Mouse (Mus musculus) embryonic stem cell, embryonic (primary cell): ENCODE measurements at regions not wholly inside any gene's neighbourhood (a gene's known extent, or its start where the extent isn't known, plus 50 kb on each side); places are given as distances from the start of the nearest gene placed in this dataset.

Source experiments
- CTCF ChIA-PET, 4 experiments: fragments of 300-600 bp in 2 of 4; fragments of 350-600 bp in 2 of 4; sonication (Branson Sonifier 250); formaldehyde crosslinking; loops; one replicate each; lab custom pipeline; 2022; ENCODE audit warnings: inconsistent platforms in 2 of 4; lab: Charles Lee
- POLR2A ChIA-PET, 4 experiments: fragments of 300-600 bp in 2 of 4; fragments of 350-600 bp in 2 of 4; sonication (Branson Sonifier 250); formaldehyde crosslinking; loops; one replicate each; lab custom pipeline; 2022; ENCODE audit warnings: antibody characterized with exemption in 4 of 4, inconsistent platforms in 1 of 4; lab: Charles Lee

- POLR2A ChIA-PET, result interaction anchor here in 2 of 4 experiments (1.1 to 1.5 kb wide), 2 partner anchors 15 kb away, joined by 3 read pairs; no protein-coding TSS in a partner anchor
Measured at GRCm38 (mm10) chr3:8751356-8751755, 858.5 kb downstream of the Zfp704 start.

DNA sequence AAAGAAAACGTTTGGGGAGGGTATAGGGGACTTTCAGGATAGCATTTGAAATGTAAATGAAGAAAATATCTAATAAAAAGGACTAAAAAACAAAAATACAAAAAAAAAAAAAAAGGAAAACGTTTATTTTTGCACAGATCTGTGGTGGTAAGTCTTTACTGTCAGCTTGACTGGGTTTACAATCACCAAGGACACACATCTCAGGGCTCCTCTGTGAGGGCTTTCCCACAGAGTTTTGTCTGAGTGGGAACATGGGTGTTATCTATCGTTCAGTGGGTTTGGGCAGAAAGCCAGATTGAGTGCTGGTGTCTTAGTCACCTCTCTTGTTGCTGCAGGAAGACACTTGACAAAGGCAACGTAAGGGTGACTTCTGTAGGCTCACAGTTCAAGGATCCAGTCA is 859.0 kb downstream of the Zfp704 start:
- CTCF ChIA-PET, result interaction anchor here in 1 of 4 experiments (0.6 kb wide), 1 partner anchor 11 kb away, joined by 4 read pairs; no protein-coding TSS in a partner anchor

More at GRCm38 (mm10) chr3:8751356-8751755, 858.5 kb downstream of the Zfp704 start:
- CTCF ChIA-PET, result interaction anchor here in 2 of 4 experiments (0.6 kb wide), 2 partner anchors 10 to 34 kb away, joined by 4 to 6 read pairs; no protein-coding TSS in a partner anchor

GRCm38 (mm10) chr3:8750162-8750561 is 859.7 kb downstream of the Zfp704 start:
- POLR2A ChIA-PET, result interaction anchor here in 1 of 4 experiments (0.6 kb wide), 1 partner anchor 67 kb away, joined by 8 read pairs; no protein-coding TSS in a partner anchor

More for the DNA sequence above, 859.0 kb downstream of the Zfp704 start:
- POLR2A ChIA-PET, result interaction anchor here in 2 of 4 experiments (1.1 to 1.5 kb wide), 2 partner anchors 15 kb away, joined by 3 read pairs; no protein-coding TSS in a partner anchor

DNA sequence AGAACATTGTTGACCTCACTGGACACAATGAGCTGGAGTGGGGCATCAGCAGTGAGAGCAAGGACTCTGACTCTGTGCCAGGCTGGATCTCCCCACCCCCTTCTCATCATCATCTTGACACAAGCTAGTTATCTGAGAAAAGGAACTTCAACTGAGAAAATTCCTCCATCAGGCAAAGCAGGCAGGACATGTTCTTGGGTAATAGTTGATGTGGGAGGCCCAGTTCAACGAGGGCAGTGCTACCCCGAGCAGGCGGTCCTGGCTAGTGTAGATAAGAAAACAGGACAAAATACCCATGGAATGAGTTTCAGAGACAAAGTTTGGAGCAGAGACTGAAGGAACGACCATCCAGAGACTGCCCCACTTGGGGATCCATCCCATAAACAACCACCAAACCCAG is 862.7 kb downstream of the Zfp704 start:
- POLR2A ChIA-PET, result interaction anchor here in 1 of 4 experiments (0.9 kb wide), 1 partner anchor 14 kb away, joined by 4 read pairs; no protein-coding TSS in a partner anchor
- CTCF ChIA-PET, result no interaction called here

More at GRCm38 (mm10) chr3:8750162-8750561, 859.7 kb downstream of the Zfp704 start:
- CTCF ChIA-PET, result interaction anchor here in 1 of 4 experiments (0.5 kb wide), 1 partner anchor 1044 kb away, joined by 4 read pairs; no protein-coding TSS in a partner anchor

GRCm38 (mm10) chr3:8746677-8747076 is 863.2 kb downstream of the Zfp704 start:
- CTCF ChIA-PET, result no interaction called here
- POLR2A ChIA-PET, result interaction anchor here in 1 of 4 experiments (0.9 kb wide), 1 partner anchor 15 kb away, joined by 4 read pairs; no protein-coding TSS in a partner anchor

DNA sequence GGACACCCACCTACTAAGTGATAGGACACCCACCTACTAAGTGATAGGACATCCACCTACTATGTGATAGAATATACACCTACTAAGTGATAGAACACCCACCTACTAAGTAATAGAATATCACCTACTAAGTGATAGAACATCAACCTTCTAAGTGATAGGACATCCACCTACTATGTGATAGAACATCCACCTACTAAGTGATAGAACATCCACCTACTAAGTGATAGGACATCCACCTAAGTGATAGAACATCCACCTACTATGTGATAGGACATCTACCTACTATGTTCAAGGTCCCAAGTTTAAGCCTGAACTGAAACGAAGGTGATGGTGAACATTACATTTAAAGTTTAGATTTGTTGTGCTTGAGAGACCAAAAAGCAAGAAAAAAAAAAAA is 863.8 kb downstream of the Zfp704 start:
- CTCF ChIA-PET, result no interaction called here
- POLR2A ChIA-PET, result interaction anchor here in 1 of 4 experiments (0.6 kb wide), 1 partner anchor 260 kb away, joined by 5 read pairs; no protein-coding TSS in a partner anchor

GRCm38 (mm10) chr3:8744857-8745256 is 865.0 kb downstream of the Zfp704 start:
- CTCF ChIA-PET, result interaction anchor here in 1 of 4 experiments (0.7 kb wide), 1 partner anchor 1092 kb away, joined by 3 read pairs; no protein-coding TSS in a partner anchor
- POLR2A ChIA-PET, result interaction anchor here in 1 of 4 experiments (1.4 kb wide), 1 partner anchor 28 kb away, joined by 3 read pairs; no protein-coding TSS in a partner anchor

- ChIA-PET POLR2A (interaction anchor here in 1 of 4 experiments (0.5 to 1.4 kb wide), 2 partner anchors 27 to 67 kb away, joined by 3 read pairs; no protein-coding TSS in a partner anchor), CTCF (no interaction called here)
Measured at GRCm38 (mm10) chr3:8743650-8744049, 866.2 kb downstream of the Zfp704 start.

DNA sequence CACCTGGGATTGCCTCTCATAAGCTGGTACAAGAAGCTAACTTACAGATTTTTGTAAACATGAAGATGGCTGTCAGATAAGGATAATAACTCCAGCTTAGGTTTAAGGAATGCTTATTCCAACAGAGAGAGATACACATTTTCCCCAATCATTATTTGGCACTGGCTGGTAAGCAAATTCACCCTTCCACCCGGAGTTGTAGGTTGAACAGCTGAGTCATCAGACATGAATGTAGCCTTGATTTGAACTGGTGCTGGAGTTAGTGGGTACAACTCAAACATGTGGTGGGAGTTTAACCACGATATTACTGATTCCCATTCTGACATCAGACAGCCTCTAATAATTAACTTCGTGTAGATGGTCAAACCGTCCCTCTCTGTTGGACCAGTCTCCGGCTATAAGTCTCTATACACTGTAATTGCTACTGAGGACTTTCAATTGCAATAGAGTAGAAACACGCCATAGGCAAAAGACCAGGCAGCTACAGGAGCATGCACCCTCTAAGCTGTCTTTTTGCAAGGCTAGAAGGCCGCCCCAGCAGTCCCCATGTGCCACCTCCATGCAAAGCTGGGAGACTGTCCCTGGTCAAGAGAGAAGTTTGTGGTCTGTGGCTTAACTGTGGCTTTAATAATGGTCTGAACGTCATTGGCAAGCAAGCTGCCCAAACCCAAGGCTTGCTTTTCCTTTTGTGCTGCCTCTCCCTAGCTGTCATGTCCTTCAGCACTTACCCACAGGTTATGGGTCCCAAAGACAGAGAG is 868.4 kb downstream of the Zfp704 start:
- ChIA-PET POLR2A (no interaction called here), CTCF (interaction anchor here in 1 of 4 experiments (0.6 kb wide), 1 partner anchor 9 kb away, joined by 3 read pairs; no protein-coding TSS in a partner anchor)

DNA sequence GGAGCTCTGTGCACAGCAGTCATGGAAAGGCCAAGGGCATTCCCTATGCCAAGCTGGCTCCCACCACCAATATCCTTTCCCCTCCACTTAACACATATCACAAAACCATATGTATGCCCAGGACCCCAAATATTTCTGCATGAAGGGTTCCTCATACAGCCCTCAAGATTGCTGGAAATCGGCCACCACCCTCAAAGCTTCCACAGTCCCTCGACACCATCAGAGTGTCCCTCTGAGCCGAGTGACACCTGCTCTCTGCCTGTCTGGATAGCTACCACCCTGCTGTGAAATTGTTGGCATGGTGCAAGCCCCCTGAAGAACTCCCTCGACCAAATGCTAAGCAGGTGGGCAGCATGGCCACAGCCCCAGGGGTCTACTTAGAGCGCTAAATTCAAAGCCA is 869.2 kb downstream of the Zfp704 start:
- POLR2A ChIA-PET, result no interaction called here
- CTCF ChIA-PET, result no interaction called here

GRCm38 (mm10) chr3:8739299-8739698 is 870.6 kb downstream of the Zfp704 start:
- POLR2A ChIA-PET, result interaction anchor here in 2 of 4 experiments (0.6 to 1.0 kb wide), 2 partner anchors 28 to 1162 kb away, joined by 3 to 5 read pairs; no protein-coding TSS in a partner anchor
- CTCF ChIA-PET, result interaction anchor here in 1 of 4 experiments (0.8 kb wide), 1 partner anchor 14 kb away, joined by 3 read pairs; no protein-coding TSS in a partner anchor

DNA sequence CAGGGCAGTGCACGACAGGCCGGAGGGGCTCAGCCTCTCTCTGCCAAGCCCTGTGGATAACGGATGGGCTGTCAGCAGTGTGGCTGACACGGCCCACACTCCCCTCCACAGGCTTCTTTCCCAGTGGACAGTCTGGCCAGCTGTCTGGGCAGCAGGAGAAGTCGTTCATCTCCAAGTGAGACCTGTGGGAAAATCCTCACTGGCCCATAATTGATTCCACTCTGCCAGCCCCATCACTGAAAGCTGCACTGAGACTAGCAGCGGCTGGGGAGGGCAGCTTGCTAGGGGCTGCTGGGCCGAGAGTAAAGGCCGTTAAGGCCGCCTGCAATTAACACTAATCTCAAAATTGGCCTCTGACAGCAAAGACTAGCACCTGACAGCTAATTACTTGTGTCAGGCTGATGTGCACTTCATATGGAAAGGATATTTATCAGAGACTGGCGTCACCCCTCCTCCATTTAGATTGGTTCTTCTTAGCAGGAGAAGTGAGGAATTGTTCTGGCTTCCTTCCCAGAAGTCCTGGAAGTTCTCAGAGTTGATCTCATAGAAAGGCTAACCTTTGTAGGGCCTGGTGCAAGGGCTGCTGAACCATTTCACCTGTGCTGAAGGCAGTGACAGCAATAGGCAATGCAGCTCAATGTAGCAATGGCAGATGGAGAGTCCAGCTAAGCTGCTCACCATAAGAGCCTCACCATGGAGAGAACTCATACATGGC is 873.5 kb downstream of the Zfp704 start:
- ChIA-PET POLR2A (interaction anchor here in 1 of 4 experiments (0.6 kb wide), 1 partner anchor 291 kb away, joined by 4 read pairs; no protein-coding TSS in a partner anchor), CTCF (no interaction called here)

- ChIA-PET CTCF (no interaction called here), POLR2A (no interaction called here)
Measured at GRCm38 (mm10) chr3:8734096-8734495, 875.8 kb downstream of the Zfp704 start.

DNA sequence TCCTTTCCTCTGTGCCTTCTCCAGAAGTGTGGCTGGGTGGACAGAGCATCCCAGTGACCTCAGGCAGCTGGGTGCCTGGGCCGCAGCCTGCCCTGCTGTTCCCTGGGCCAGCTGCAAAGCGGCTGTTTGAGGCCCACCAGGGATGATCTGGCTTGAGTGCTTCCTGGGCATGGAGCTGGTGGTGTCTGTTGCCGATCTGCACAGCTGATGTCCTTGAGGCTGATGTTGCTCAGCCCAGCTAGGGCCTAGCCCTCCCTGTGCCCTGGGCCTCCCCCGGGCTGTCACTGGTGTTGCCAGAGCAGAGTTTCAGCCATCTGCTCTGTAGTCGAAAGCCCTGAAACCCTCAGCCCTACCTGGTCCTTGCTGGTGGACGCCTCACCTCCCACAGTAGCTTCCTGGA is 878.5 kb downstream of the Zfp704 start:
- ChIA-PET POLR2A (interaction anchor here in 1 of 4 experiments (0.6 kb wide), 1 partner anchor 397 kb away, joined by 3 read pairs; no protein-coding TSS in a partner anchor), CTCF (no interaction called here)

DNA sequence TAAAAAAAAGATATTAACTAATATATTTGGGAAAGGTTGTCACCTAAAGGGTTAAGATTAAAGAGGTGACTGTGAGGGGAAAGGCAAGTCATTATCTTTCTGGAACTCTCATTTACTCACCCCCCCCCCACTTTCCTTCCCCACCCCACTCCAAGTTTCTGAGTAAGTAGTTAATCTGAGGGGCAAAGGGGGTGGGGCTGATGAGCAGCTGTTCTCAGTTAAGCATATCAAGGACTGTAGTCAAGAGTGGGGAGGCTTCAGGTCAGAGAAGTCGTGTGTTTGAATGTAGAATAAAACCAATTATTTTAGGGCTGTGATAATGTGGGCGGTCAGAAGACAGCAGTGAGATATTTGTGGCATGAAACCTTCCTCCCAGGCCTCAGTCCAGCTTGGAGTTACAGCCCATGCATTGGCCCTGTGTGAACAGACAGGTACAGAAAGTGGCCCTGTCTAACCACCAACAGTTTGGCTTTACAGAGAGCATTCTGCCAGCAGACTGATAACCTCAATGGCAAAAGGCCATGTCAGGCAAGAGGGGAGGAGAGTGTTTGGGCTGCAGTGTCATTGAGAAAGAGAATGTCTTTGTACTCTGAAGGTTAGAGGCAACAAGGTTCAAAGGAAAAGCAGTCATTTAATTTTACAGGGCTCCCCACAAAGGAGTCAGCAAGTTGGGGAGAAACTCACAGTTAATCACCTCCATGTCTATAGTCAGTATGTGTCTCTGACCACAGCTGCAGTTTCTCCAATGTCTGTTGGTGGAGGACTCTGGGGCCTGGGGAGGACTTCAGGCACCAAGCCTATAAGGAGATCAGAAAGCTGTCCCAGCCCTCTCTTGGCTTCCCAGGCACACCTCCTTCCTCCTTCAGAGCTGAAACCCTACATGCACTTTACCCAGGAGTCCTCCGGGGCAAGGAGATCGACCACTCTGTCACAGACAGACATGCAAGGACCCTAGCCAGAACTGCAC is 888.0 kb downstream of the Zfp704 start:
- ChIA-PET POLR2A (interaction anchor here in 1 of 4 experiments (0.7 kb wide), 1 partner anchor 251 kb away, joined by 3 read pairs; no protein-coding TSS in a partner anchor), CTCF (no interaction called here)

DNA sequence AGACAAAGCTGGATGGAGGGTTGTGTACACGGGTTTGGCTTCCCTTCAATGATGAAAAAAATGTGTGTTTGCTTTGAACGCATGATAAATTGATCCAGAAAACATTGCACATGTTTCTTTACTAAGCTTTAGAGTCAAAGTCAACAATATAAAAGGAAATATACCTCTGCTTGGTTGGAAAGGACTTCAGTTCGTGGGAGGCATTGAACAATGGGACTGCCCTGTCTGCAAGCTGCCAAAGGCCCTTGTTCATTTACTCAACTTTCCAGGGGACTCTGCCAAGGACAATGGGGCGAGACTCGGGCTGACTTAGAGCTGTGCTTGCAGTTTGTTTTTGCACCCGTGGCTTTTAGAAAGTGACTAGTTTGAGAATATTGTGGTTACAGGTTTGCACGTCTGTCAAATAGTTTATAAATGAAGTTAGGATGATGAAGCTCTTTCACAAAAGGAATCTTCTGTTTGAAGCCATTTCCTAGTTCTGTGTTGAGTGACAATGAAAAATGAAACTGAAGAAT is 889.2 kb downstream of the Zfp704 start:
- ChIA-PET CTCF (no interaction called here), POLR2A (no interaction called here)

DNA sequence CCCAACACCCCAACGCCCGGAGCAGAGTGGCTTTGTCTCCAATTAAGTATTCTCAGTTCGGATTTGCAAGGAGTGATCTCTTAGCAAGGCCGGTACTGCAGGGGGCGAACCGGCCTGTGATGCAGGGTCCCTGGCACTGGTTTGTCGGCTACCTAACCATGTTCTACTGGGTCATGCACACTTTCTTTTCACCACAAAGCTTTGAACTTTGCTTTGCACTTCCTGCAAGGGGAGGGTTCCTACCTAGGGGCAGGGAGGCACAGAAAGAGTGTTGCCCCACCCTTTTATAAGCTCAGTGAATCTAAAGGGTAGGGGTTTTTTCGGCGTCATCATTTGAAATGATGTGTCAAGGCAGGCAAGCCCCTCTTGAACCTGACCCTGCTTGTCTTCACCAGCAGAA is 891.7 kb downstream of the Zfp704 start:
- ChIA-PET POLR2A (interaction anchor here in 1 of 4 experiments (1.0 to 1.8 kb wide), 3 partner anchors 12 to 87 kb away, joined by 3 to 7 read pairs (median 4); no protein-coding TSS in a partner anchor), CTCF (interaction anchor here in 2 of 4 experiments (0.5 to 0.9 kb wide), 2 partner anchors 17 to 33 kb away, joined by 3 read pairs; no protein-coding TSS in a partner anchor)
